Mouse (Mus musculus) hindbrain, embryonic 11.5 days (tissue): ENCODE measurements around the gene C1qa. TPM values are rescaled to one million over a fixed set of nuclear protein-coding genes. Genes with fewer than 3 reads are reported as not detected.

ENCODE experiments used
- ATAC-seq: fragments of 200-750 bp; cut with Nextera tagmentation; 2 replicates; pipeline ENCODE4 v1.8.0; 2017; ENCODE audit warnings: mild to moderate bottlenecking, moderate TSS enrichment, moderate library complexity; ENCODE audit not compliant: low FRiP score
- DNase-seq: peaks from one replicate; pipeline ENCODE4 v3.0.0-alpha.2; 2015; ENCODE audit warnings: low spot score
- H3K27ac ChIP-seq: fragments of 300-500 bp; sonication (generic); 2 replicates; pipeline ENCODE4 v1.5.1; 2014; ENCODE audit warnings: mild to moderate bottlenecking, low read depth, low read length
- H3K27me3 ChIP-seq: fragments of 300-500 bp; sonication (generic); 2 replicates; pipeline ENCODE4 v1.6.1; 2014; ENCODE audit warnings: mild to moderate bottlenecking, low read length, moderate library complexity, mixed read lengths; ENCODE audit not compliant: control insufficient read depth, insufficient read depth
- H3K36me3 ChIP-seq: fragments of 300-500 bp; sonication (generic); 2 replicates; pipeline ENCODE4 v1.6.1; 2014; ENCODE audit warnings: mild to moderate bottlenecking, low read length, moderate library complexity, mixed read lengths; ENCODE audit not compliant: control insufficient read depth, insufficient read depth
- H3K4me1 ChIP-seq: fragments of 300-500 bp; sonication (generic); replicated peaks from 2 replicates; pipeline ENCODE4 v1.6.1; 2014; ENCODE audit warnings: low read length, mixed read lengths; ENCODE audit not compliant: control insufficient read depth, insufficient read depth
- H3K4me2 ChIP-seq: fragments of 300-500 bp; sonication (generic); replicated peaks from 2 replicates; pipeline ENCODE4 v1.6.1; 2014; ENCODE audit warnings: mild to moderate bottlenecking, low read depth, low read length
- H3K4me3 ChIP-seq: fragments of 300-500 bp; sonication (generic); 2 replicates; pipeline ENCODE4 v1.5.1; 2014; ENCODE audit warnings: low read depth, low read length
- H3K9ac ChIP-seq: fragments of 300-500 bp; sonication (generic); 2 replicates; pipeline ENCODE4 v1.6.1; 2014; ENCODE audit warnings: low read depth, low read length
- H3K9me3 ChIP-seq: fragments of 300-500 bp; sonication (generic); 2 replicates; pipeline ENCODE4 v1.6.1; 2016; ENCODE audit warnings: low read length; ENCODE audit not compliant: control insufficient read depth
- WGBS: fragments of 180-500 bp; shearing (Covaris S2); extraction: QIAGEN DNeasy Blood & Tissue Kit; methylation state at CpG from one replicate; pipeline ENCODE4 v1.1.7; 2014; 5-methylcytosine and 5-hydroxymethylcytosine counted together
- polyA plus RNA-seq: library from polyadenylated mRNA; unstranded; fragments of >200 nt; fragmentation: Nextera tagmentation; extraction: Ambion mirVana; gene quantifications from 2 replicates; pipeline ENCODE4 v1.2.1, GENCODE M21; 2014

The C1qa gene
- polyA plus RNA-seq, 1 experiment from 2014 or later = 14.3 TPM

DNA sequence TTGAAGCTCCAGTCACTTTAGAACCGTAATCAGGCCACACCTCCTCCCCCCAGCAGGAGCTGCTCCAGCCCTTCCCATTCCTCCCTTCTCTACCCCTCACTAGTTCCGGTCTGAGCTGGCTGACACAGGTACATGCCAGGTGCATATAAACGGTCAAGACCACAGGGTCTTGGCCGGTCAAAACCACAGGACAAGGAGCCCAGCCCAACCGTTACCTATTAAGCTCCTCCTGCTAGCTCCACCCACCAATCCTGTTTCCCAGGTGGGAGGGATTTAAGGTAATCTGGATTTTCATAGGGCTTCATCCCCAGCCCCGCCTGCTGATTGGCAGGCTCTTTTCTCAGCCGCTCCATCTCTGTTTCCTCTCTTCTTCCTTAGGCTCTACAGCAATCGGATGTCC lies 20.4 kb downstream of the C1qa start:
- ATAC-seq (no peak), DNase-seq (no peak)
- Histone ChIP-seq H3K9me3 (no peaks in the 10 kb centered on the region), H3K27me3 (no peaks in the 10 kb centered on the region), H3K9ac (no peak overlapping the region), H3K4me1 (no peaks in the 10 kb centered on the region), H3K27ac (no peak overlapping the region), H3K4me2 (no peak overlapping the region), H3K36me3 (no peaks in the 10 kb centered on the region), H3K4me3 (no peak overlapping the region)
- WGBS = 45% methylated on average over 8 of the region's 8 CpGs

DNA sequence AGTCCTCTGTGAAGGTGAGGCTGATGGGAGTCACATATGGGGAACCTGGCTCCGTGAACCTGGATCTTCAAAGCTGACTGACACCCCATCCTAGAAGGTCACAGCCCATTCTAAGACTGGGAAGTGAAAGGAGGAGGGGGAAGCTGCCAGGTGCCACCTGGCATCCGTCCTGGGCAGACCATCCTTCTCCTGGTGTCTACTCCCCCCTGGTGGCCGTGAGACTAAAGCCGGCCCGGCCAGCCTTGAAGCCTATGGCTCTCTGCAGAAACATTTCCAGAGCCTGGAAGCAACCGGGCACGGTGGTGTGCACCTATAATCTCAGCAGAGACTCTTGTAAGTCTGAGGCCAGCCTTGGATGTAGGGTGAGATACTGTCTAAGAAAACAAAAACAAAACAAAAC lies 21.6 kb downstream of the C1qa start:
- Histone ChIP-seq H3K27ac (no peak overlapping the region), H3K4me2 (no peak overlapping the region), H3K4me1 (no peaks in the 10 kb centered on the region), H3K9ac (no peak overlapping the region), H3K27me3 (no peaks in the 10 kb centered on the region), H3K36me3 (no peaks in the 10 kb centered on the region), H3K9me3 (no peaks in the 10 kb centered on the region), H3K4me3 (no peak overlapping the region)
- ATAC-seq = no peak
- peak; percentile 76 for DNase-seq
- 29% methylated on average over 7 of the region's 7 CpGs for WGBS

GRCm38 (mm10) chr4:136875012-136875411 lies 23.6 kb downstream of the C1qa start:
- no peak for ATAC-seq
- no peaks in the 10 kb centered on the region for H3K4me1 ChIP-seq
- DNase-seq = no peak
- no peak overlapping the region for H3K4me2 ChIP-seq
- no peak overlapping the region for H3K27ac ChIP-seq
- H3K9me3 ChIP-seq = no peaks in the 10 kb centered on the region
- no peaks in the 10 kb centered on the region for H3K27me3 ChIP-seq
- no peak overlapping the region for H3K9ac ChIP-seq
- 91% methylated on average over 14 of the region's 14 CpGs for WGBS
- no peaks in the 10 kb centered on the region for H3K36me3 ChIP-seq
- no peak overlapping the region for H3K4me3 ChIP-seq

DNA sequence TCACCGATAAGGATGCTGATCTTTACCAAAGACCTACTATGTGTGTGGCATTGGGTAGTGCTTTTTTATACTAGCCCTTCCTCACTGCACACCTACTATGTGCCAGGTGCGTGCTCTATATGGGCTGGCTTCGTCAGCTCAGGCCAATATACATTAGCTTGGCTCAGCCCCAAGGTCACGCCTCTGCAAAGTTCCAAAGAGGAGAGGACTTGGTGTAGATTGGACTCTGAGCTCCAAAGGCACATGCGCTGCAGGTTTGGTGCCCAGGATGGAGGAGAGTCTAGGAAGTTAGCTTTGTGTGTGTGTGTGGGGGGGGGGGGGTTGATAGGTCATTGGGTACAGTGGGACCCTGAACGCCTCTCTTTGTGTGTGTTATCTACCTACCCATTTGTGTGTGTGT lies 30.2 kb downstream of the C1qa start:
- Histone ChIP-seq H3K36me3 (no peaks in the 10 kb centered on the region), H3K4me2 (no peak overlapping the region), H3K4me1 (peaks cover 7% of the 10 kb centered on the region), H3K9ac (no peak overlapping the region), H3K4me3 (no peak overlapping the region), H3K27me3 (no peaks in the 10 kb centered on the region), H3K9me3 (no peaks in the 10 kb centered on the region), H3K27ac (no peak overlapping the region)
- ATAC-seq (no peak), DNase-seq (no peak)
- 86% methylated on average over 6 of the region's 6 CpGs for WGBS

GRCm38 (mm10) chr4:136867690-136868345 lies 30.8 kb downstream of the C1qa start:
- peaks cover 8% of the 10 kb centered on the region for H3K4me1 ChIP-seq
- 18% methylated on average over 12 of the region's 12 CpGs for WGBS
- no peak overlapping the region for H3K4me2 ChIP-seq
- no peak overlapping the region for H3K4me3 ChIP-seq
- DNase-seq (peak; percentile 60), ATAC-seq (no peak)
- H3K9me3 ChIP-seq = no peaks in the 10 kb centered on the region
- H3K27ac ChIP-seq = no peak overlapping the region
- H3K9ac ChIP-seq = no peak overlapping the region
- H3K36me3 ChIP-seq = no peaks in the 10 kb centered on the region
- H3K27me3 ChIP-seq = no peaks in the 10 kb centered on the region

DNA sequence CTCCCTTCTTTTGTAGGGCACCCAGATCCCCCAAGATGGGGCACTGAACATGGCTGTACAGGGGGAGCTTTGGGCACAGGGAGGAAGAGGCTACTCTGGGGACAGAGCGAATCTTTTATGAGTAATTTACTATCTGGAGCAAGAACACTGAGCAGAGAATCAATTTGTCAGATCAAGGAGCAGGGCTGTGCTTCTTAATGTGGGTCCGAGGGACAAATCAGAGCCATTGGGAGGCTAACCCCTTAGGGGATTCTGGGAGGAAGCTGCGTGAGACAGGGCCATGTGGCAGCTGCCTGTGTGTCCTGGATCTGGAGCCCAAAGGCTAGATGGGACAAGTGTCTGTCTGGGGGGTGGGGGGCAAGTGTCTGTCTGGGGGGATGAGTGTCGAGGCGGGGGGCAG lies 33.1 kb downstream of the C1qa start:
- ATAC-seq = peak; percentile 57

DNA sequence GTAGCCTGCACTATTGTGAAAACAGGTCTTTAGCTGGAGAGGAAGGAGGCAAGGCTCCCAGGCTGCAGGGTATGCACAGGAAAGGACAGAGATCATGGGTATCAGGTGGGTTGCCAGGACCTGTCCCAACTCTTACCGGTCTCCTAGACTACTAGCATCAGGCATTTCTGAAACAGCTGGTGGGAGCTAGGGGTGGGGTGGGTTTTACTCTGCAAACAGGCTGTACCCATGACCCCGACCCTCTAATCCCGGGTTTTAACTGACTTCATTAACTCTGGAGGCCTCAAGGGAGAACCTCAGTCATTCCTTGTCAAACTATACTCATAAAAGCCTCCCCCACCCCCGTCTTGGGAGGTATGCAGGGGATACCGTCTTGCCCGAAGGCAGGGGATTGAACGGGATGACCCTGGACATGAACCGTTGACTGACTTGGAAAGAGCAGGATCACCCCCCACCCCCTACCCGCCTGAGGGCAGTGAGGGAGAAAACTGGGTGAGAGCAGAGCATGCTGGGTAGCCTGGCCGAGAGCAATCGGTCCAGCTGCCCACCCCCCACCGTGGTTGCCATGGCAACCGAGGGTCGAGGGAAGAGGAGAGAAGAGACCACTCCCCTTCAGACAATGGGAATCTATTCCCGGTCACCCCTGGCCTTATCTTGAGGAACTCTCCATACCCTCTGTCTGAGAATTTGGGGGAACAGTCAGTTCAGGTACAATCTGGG lies 33.7 kb downstream of the C1qa start:
- Histone ChIP-seq H3K9ac (peak overlapping the region; percentile 25; the same call in 1 of the 2 replicates), H3K27me3 (no peaks in the 10 kb centered on the region), H3K4me2 (peak overlapping the region; percentile 14; the same call in 1 of the 2 replicates), H3K4me1 (peaks cover 20% of the 10 kb centered on the region), H3K9me3 (no peaks in the 10 kb centered on the region), H3K4me3 (no peak overlapping the region), H3K36me3 (no peaks in the 10 kb centered on the region), H3K27ac (peak overlapping the region; percentile 94)
- WGBS = 5% methylated on average over 15 of the region's 15 CpGs
- ATAC-seq = peak; percentile 77
- peak; percentile 95 for DNase-seq

More for the DNA sequence above, 33.1 kb downstream of the C1qa start:
- H3K27ac ChIP-seq = peak overlapping the region; percentile 94
- H3K9ac ChIP-seq = peak overlapping the region; percentile 16; the same call in 1 of the 2 replicates
- H3K36me3 ChIP-seq = no peaks in the 10 kb centered on the region
- WGBS = 73% methylated on average over 5 of the region's 5 CpGs
- peak overlapping the region; percentile 14; the same call in 1 of the 2 replicates for H3K4me2 ChIP-seq
- H3K9me3 ChIP-seq = no peaks in the 10 kb centered on the region
- no peak for DNase-seq
- H3K27me3 ChIP-seq = no peaks in the 10 kb centered on the region
- peaks cover 20% of the 10 kb centered on the region for H3K4me1 ChIP-seq
- no peak overlapping the region for H3K4me3 ChIP-seq

DNA sequence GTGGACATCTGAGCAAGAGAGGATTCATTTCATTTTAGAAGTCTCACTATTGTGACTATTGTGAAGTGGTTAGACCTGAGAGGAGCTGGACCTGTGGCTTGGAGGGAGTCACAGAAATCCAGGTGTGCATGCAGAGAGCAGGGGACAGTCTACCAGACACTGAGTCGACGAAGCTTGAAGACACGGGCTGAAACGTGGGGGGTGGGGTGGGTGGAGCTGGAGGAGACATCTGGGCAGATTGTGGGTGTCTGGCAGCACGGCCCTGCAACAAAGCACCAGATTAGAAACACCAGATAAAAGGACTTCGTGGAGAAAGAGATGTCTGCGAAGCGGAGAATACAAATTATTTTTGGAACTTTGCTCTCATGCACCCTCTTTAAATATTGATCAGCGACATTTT lies 35.1 kb downstream of the C1qa start:
- Histone ChIP-seq H3K4me1 (peaks cover 20% of the 10 kb centered on the region), H3K27ac (no peak overlapping the region), H3K4me3 (no peak overlapping the region), H3K9me3 (no peaks in the 10 kb centered on the region), H3K9ac (no peak overlapping the region), H3K27me3 (no peaks in the 10 kb centered on the region), H3K36me3 (no peaks in the 10 kb centered on the region), H3K4me2 (no peak overlapping the region)
- DNase-seq = no peak
- 53% methylated on average over 9 of the region's 9 CpGs for WGBS
- no peak for ATAC-seq

DNA sequence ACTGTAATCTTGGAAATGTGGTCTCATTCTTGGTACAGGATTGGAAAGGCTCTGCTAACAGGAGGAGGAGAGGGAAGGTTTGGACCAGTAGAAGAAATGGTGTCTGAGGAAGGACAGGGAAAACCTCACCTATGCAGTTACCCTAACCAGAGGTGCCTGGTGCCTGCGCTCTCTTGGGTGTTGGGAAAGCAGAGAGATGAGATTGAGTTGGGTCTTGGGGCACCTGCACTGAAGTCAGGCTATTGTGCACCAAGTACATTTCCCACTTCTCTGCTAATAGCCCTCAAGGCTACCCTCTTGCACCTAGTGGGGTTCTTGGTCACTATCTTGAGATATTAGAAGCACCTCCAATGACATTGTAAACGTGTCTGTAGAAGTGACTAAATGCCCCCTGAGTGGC lies 36.2 kb downstream of the C1qa start:
- 81% methylated on average over 2 of the region's 2 CpGs for WGBS
- H3K4me1 ChIP-seq = peaks cover 20% of the 10 kb centered on the region
- DNase-seq = peak; percentile 17

More for the DNA sequence above, 36.2 kb downstream of the C1qa start:
- no peaks in the 10 kb centered on the region for H3K9me3 ChIP-seq
- ATAC-seq = no peak
- H3K4me3 ChIP-seq = no peak overlapping the region
- H3K27me3 ChIP-seq = no peaks in the 10 kb centered on the region
- H3K27ac ChIP-seq = peak overlapping the region; percentile 83
- H3K4me2 ChIP-seq = no peak overlapping the region
- no peaks in the 10 kb centered on the region for H3K36me3 ChIP-seq
- H3K9ac ChIP-seq = peak overlapping the region; percentile 40
